Mouse (Mus musculus): ENCODE measurements around the gene Apof.
A peak's percentile ranks its signal among the peaks of the same experiment; 100 is the strongest.
"Not testable (repeated sequence)": the region's sequence is repeated elsewhere in the genome, so short reads cannot be mapped to it uniquely, and the experiment has no call there.

Gene Apof

DNA sequence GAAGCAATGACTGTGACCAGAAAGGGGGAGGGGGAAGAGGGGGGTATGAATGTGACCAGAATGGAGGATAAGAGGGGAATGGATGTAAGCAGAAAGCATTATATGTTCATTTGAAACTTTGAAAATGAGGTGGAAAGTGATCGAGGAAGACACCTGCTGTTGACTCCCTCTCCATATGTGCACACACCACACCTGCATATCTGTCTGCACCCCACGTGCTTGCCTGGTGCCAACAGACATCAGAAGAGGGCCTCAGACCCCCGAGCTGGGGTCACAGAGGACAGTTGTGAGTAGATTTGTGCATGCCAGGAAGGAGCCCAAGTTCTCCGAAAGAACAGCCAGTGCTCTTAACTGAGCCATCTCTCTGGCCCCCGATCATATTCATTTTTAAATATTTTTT lies 8.5 kb upstream of the Apof start:
- no peak for DNase-seq

DNA sequence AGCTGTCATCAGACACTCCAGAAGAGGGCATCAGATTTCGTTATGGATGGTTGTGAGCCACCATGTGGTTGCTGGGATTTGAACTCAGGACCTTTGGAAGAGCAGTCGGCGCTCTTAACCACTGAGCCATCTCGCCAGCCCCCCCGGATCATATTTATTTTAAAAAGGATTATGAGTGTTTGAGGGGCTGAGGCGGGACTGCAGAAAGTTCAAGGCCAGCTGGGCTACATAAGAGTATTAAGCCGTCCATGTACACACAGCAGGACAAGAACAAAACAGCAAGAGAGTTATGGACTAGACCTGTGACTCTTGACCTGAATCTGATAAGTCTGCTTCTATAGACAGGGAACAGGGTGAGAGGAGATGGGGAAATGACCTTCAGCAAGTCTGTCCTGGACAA lies 8.1 kb upstream of the Apof start:
- not testable (repeated sequence) for DNase-seq

DNA sequence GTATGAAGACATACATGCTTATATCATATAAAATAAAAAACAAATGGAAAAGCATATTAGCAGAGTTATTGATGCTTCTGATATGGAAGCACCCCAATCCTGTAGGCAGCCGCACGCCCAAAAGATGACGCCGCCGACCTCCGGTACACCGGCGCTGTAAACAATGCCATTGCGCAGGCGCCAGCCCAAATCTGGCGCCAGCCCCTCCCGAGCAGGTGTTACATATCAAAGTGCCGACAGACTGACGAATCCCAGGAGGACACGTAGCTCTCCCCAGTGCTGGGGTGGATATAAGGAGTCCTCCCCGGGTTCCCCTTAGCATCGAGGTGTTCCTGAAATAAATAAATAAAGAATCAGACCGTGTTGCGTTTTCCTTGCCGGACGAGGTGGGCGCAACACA lies 6.2 kb upstream of the Apof start:
- DNase-seq = no peak

DNA sequence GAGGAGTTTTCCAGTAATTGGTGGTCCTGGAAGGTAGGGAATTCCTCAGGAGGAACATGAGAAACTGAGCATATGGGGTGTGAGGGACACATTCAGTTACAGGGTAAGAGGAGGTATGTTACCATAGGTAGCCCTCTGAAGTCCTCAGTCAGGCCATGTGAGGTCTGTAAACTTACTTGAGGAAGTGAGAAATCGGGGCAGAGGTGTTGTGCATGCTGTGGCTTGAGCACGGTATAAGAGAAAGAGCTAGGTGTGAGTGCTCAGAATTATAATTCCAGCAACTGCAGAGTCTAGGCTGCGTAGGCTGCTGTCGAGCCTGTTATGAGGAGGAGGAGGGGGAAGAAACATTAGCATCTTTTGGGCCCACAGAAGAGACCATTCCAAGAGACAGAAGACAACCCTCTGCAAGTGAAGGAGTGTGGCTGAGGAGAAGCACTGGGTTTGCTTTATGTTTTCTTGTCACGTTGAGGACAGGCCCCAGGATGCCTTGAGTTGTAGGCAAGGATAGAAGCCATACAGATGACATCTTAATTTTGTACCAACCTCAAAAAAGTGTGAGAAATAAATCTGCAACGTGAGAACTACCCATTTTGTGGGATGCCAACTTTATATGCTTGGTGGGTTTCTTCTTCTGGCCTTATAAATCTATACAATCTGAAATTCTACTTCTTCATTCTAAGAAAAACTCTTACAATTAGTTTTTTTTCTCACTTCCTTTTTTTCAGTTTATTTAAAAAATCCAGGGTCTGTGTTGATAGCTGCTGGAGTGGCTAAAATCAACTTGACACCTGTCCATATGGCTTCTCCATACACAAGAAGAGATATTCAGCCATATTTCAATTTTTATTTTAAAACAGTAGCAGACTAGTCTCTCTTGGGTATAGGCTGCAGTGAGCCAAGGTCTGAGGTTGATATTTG lies 4.8 kb upstream of the Apof start:
- DNase-seq = no peak

DNA sequence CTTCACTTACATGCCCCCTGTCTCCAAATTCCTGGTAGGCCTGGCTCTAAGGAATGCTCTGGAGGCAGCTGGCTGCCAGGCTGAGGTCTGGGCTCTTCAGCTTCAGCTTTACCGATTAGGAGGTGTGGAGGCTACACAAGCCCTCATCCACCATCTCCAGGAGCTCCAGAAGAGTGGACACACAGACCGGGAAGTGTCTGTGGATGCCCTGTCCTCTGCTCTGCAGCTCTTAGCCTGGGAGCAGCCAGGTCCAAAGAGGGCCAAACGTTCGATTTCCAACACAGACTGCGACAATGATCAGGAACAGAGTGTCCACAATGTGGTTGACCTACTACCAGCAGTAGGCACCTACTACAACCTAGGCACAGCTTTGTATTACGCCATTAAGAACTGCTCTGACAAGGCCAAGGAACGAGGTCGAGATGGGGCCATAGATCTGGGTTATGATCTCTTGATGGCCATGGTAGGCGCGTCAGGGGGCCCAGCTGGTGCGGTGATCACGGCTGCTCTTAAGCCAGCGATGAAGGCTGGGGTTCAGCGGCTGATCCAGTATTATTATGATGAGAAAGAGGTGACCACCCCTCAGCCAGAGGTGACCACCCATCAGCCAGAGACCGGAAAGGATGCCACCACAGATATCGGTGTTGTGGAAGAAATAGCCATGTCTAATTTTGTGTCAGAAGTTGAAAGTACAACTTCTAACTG lies 887 bp downstream of the Apof start:
- DNase-seq = no peak

DNA sequence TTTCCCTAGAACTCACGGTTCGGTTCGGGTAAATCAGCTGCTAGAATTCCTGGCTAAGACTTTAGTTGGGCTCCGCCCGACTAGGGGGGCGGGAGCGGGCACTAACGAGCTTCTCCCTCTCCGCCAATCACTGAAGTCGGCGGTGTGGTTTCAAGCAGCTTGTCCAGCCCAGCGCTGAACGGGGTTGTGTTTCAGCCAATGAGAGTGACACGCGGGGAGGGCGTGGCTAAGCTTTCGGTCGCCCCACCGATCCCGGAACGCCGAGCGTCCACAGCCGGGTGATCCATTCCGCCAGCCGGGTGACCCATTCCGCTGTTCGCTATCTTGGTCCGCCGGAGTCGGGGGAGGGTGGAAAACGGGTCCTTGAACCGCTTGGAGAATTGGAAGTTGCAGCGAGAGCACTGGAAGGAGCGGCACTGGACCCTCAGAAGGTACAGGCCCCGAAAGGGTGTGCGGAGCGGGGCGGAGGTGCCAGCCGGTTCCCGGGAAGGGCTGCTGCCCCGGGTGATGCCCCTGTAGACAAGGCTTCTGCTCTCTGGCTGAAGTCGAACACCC lies 1.9 kb downstream of the Apof start, which contains the start of gene Stat2:
Gene Stat2, plus strand, starts transcription at position 273 of the 555 bp plus-strand sequence.
- peak; percentile 98 for DNase-seq

DNA sequence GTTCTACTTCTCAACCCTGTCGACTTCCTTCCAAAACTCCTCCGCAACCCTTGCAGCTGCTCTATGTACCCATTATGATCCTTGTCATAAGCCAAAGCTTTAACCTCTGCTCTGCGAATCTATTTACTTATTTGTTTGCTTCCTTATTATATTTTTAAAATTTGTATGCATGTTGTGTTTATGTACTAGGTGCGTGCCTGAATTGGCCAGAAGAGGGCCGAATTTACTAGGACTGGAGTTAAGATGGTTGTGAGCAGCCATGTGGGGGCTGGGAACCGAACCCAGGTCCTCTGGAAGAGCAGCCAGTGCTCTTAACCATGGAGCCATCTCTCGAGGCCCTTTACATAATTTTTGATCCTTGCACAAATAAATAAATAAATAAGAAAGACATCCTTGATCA lies 2.4 kb downstream of the Apof start:
- no peak for DNase-seq

DNA sequence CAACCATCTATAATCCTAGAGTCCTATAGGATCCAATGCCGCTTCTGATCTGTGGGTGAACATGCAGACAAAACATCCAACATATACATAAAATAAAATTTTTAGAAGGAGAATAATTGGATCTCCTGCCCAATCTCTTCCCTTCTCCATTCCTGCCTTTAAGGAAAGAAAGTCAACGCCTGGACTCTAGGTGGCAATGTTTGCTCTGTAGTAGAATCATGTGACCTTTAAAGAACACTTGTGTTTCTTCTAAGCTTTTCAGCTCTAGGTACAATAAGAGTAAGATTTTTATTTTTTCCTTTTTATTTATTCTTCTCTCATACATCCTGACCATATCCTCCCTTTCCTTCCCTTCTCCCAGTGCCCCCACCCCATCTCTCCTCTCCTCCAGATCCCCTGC lies 3.4 kb downstream of the Apof start:
- DNase-seq = no peak

DNA sequence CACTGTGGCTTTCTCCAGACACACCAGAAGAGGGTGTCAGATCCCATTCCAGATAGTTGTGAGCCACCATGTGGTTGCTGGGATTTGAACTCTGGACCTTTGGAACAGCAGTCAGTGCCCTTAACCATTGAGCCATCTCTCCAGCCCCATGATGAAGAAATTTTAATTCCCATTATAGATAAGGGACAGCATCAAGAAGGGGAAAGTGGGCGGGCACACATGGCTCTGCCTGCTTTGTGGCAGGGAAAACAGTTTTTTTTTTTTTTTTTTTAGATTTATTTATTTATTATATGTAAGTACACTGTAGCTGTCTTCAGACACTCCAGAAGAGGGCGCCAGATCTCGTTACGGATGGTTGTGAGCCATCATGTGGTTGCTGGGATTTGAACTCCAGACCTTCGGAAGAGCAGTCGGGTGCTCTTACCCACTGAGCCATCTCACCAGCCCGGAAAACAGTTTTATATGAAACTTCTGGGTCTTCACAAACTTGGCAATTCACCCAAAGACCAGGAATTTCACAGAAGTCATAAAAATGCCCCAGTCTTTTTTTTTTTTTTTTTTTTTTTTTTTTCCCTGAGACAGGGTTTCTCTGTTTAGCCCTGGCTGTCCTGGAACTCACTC lies 4.5 kb downstream of the Apof start:
- DNase-seq = not testable (repeated sequence)

DNA sequence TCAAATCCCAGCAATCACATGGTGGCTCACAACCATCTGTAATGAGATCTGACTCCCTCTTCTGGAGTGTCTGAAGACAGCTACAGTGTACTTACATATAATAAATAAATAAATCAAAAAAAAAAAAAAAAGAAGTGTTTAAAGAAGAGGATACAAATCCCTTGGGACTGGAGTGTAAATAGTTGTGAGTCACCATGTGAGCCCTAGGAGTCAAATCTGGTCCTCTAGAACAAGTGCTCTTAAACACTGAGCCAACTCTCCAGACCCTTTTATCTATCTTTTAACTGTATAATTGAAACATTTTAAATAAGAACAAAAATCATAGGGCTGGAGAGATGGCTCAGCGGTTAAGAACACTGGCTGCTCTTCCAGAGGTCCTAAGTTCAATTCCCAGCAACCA lies 6.9 kb downstream of the Apof start:
- DNase-seq = not testable (repeated sequence)

DNA sequence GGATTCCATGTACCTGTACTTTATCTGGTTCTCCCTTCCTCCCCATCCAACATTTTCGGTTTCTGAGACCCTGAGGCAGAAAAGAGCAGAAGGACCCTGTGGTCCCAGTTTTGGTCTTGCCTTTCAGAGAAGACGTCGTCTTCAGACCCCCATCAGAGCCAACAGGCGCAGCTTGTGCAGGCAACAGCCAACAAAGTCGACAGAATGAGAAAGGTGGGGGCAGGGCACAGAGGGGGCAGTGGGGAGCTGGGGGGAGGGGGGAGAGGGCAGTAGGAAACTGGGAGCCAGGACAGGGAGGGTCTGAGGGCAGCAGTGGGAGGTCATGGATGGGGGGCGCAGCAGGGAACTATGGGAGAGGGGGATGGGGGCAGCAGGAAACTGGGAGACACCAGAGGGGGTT lies 9.7 kb downstream of the Apof start:
- no peak for DNase-seq

DNA sequence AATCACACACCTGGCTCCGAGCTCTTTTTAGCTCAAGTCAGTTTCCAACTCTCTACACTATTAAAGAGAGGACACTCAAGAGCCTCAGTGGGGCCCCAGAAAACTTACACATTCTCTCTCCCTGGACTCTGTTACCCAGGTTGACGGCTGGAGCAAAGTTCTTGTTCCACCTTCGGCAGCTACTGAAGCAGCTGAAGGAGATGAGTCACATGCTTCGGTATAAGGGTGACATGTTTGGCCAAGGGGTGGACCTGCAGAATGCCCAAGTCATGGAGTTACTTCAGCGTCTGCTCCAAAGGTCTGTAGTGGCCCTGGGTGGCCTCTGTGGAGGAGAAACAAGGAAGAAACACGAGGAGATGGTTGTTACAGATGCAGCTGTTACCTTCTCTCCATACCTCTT lies 12.5 kb downstream of the Apof start:
- no peak for DNase-seq

DNA sequence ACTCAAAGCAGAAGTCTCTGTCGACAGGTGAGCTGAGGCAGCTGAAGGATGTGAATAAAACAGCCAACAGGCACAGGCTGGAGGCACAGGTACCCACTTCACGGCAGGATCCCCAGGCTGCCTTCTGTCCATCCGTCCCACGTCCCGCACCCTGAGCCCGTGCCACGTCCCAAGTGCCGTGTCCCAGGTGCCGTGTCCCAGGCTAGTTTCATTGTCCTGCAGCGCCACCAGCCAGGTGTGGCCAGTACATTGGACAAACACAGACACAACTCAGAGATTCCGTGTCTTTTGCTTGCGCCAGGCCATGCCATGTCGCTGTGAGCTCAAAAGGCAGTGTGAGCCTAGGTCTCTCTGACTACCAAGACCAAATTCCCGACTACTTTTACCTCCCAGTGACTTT lies 13.2 kb downstream of the Apof start:
- no peak for DNase-seq

DNA sequence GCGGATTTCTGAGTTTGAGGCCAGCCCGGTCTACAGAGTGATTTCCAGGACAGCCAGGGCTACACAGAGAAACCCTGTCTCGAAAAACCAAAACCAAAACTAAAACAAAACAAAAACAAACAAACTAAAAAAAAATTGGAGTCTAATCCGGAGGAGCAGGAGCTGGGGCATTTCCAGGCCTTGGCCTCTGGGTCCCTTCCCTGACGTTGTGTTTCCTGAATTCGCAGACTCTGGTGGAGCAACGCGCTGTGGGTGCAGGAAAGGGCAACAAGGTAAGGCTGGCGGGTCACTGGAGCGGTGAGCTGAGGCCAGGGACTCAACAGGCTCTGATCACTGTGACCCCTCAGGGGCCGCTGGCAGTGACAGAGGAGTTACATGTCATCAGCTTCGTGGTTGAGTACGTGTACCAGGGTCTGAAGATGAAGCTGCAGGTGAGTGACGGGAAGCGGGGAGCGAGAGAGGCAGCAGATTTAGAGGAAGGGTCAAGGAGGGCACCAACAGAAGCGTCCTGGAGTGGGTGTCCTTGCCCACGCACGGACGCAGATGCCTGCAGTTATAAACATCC lies 14.5 kb downstream of the Apof start:
- DNase-seq = no peak

DNA sequence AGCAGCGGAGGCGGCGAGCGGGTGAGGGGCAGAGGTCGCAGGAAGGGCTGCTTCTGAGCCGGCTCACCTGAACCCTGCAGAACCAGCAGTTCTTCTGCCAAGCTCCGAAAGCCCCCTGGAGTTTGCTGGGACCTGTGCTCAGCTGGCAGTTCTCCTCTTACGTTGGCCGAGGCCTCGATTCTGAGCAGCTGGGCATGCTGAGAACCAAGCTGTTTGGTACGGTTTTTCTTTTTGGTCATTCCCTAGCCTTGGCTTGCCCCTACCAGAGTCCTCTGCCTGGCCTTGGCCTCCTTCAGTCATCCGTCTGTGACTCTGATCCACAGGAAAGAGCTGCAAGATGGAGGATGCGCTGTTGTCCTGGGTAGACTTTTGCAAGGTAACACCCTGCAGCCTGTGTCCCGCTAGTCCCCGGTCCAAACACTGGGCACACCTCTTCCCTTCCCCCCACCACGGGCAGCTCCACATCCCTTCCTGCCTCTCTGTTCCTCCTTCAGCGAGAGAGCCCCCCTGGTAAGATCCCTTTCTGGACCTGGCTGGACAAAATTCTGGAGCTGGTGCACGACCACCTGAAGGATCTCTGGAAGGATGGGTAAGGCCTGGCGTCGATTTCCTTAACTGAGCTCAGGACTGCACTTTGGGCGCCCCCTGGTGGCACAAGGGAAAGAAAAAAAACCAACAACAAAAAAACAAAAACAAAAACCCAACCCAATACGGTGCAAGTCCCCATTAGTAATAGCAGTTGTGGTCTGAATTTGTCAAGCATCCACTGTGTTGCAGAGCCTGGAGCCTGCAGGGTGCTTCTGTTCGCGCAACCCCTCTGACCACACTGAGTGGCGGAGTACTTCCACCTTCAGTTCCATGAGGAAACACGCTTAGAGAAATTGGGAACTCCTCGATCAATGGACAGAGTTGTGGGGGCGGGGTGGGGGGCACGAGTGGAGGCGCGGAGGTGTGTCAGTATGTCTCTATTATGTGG lies 15.4 kb downstream of the Apof start:
- DNase-seq = peak; percentile 86

DNA sequence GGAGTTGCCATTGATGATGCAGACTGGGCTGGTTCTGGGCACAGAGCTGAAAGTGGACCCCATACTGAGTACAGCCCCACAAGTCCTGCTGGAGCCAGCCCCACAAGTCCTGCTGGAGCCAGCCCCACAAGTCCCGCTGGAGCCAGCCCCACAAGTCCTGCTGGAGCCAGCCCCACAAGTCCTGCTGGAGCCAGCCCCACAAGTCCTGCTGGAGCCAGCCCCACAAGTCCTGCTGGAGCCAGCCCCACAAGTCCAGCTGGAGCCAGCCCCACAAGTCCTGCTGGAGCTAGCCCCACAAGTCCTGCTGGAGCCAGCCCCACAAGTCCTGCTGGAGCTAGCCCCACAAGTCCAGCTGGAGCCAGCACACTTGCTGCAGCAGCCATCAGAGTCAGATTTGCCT lies 22.1 kb downstream of the Apof start:
- DNase-seq = not testable (repeated sequence)

DNA sequence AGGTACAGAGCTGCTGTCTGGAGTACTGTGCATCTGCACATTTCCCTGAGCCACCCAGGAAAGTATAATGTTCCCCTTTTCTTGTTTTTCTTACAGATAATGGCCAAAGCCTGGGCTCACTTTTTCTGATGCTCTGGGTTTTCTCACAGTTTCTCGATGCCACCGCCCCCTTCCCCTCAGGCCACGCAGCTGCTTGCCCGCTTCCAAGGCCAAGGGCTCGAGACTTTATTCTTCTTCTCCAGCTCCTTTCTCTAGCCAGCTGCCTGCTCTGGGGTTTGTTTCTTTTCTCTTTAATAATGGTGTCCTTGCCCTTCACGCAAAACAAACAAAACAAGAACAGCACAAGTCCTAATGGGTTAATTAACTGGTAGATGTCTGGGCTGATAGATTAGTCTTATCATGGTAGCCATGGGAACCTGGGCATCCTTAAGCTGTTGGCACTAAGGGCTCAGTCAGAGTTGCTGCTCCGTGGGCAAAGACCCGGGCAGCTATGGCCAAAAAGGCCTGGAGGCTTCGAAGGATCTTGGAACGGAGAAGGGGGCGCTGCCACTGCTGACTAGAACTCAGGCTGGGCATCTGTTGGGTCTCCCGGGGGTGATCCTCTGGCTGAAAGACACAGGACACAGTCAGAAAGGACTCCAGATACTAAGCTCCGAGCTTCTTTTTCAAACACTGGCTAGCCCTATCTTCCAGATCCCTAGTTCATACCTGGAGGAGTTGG lies 28.1 kb downstream of the Apof start:
- no peak for DNase-seq

DNA sequence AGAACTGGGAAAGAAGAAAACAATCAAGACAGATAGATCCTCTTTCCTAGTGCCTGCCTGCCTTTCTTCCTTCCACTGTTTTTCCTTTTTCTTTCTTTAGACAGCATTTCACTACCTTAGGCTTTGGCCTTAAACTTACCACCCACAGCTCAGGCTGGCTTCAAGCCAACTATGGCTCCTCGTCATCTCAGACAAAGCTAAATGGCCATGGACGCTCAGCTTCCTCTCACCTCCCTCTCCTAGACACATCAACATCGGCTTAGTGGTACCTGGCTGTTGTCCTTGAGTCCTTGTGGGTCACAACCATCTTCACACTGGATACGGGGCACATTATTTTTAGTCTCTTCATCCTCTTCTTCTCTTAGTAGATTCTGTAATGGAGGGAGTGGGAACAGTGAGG lies 28.8 kb downstream of the Apof start:
- no peak for DNase-seq

DNA sequence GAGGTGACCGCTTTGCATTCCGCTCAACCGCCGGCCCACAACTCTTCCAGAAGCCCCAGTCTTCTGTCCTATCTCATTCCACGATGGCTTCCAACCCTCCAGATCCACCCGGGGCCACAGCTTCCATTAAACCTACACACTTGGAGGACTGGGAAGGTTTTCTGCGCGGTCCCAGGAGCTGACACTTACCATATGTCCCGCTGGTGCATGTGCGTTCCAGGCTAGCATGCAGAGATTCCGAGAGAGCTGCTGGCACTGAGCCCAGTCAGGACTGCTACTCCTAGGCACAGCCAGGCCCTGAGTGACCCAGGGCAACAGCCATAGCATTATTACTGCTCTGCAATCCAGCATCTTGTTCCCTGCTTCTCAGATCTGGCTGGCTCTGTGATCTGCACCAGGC lies 29.2 kb downstream of the Apof start:
- DNase-seq = peak; percentile 53

DNA sequence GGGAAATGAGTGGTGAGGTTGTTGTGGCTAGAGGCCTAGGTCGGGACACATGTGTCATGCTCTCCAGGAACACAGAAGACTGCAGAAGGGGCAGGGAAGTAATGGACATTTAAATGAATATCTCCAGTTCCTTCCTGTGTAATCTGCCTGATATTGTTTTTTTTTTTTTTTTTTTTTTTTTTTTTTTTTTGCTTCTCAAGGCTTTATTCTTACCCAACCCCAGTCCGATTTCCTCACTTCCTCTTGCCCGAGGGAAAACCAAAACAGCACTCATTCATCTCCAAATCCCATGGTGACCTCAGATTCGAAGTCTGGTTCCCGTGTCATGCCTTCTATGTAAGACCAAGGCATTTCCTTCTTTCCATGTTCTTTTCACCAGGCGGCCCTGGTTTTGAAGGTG lies 29.8 kb downstream of the Apof start:
- DNase-seq = no peak

DNA sequence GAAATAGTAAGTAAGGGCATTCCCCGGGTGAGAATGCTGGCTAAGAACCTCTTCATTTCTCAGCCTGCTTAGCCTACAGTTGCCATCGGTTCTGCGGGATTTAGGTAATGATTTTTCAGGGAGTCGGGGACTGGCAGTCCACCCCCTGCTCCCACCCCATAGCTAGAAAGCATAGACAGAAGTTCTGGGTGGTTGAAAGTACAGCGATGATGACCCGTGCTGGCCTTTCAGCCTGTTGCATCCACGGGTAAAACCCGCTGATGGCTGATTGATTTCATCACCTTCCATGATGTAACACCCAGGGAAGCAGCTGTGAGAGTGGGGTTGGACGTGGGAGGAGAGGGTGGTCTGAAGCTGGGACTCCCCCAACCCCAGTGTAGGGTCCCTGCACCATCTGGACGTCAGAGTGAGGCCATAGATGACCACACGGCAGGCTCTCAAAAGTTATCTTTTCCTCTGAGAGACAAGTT lies 30.3 kb downstream of the Apof start, which contains the start of gene Il23a:
Gene Il23a, minus strand, starts transcription at position 51 of the 470 bp plus-strand sequence.
- DNase-seq = no peak

Data from kidney, postnatal 10 days (tissue).